In genomic region chr8:72317741-72318301, GRCm38 (mm10) we compare ENCODE assay signal across 13 mouse cellular contexts. TPM values are rescaled to one million over a fixed set of nuclear protein-coding genes. Genes with fewer than 3 reads are reported as not detected.
DNase-seq lines count a peak whose midpoint lies in the region; ATAC-seq and TF ChIP-seq lines count a peak whose summit lies in the region.
"Had no signal": no experiment of that assay in that cellular context is flagged by ENCODE, and none has a peak within 500 bp of the region (broad histone marks: within the 10 kb centered on the region; RNA-seq: fewer than 3 reads in every experiment).

No protein-coding gene starts in this region.

- no peak for ATAC-seq in CD4-positive, CD25-positive, alpha-beta regulatory T cell, adult 4 months
- ATAC-seq in liver, postnatal 0 days = no peak

- WGBS in liver, postnatal 0 days (ENCODE audit: insufficient replicate concordance) = 33% methylated on average over 5 of the region's 5 CpGs

- 0 out of 2 replicates have a peak overlapping the region, but pooled peaks have one; percentile 9 for H3K4me2 ChIP-seq in liver, postnatal 0 days (ENCODE audit: low read depth, low read length)

- H3K4me3 ChIP-seq in liver, postnatal 0 days (ENCODE audit: low read depth, low read length) = no peak overlapping the region

- no peak overlapping the region for H3K9ac ChIP-seq in liver, postnatal 0 days (replicated peaks)
- H3K9ac ChIP-seq: neural tube, embryonic 12.5 days had no signal

- peak overlapping the region; percentile 59 for H3K27ac ChIP-seq in liver, postnatal 0 days (ENCODE audit: low read depth)
- H3K27ac ChIP-seq: hindbrain, postnatal 0 days; neural tube, embryonic 12.5 days had no signal

- peaks cover 12% of the 10 kb centered on the region for H3K36me3 ChIP-seq in liver, postnatal 0 days (replicated peaks; ENCODE audit: insufficient read depth, low read length)
- peaks cover 34% of the 10 kb centered on the region for H3K36me3 ChIP-seq in splenic B cell, adult 2 months (ENCODE audit: control insufficient read depth, insufficient read depth, low read length, poor library complexity, severe bottlenecking)
- H3K36me3 ChIP-seq: neural tube, embryonic 12.5 days had no signal

- no peaks in the 10 kb centered on the region for H3K9me3 ChIP-seq in liver, postnatal 0 days (ENCODE audit: low read length)
- H3K9me3 ChIP-seq: heart, embryonic 13.5 days; neural tube, embryonic 12.5 days had no signal

- TF ChIP-seq CTCF in liver, postnatal 0 days (IDR thresholded peaks at IDR 0.05; ENCODE audit: low read depth) = no peak

- DNase-seq in CD4-positive, CD25-positive, alpha-beta regulatory T cell, adult 2 months (ENCODE audit: low read depth, low spot score) = peak; percentile 56
- DNase-seq in retina, postnatal 1 day = peak; percentile 11
- no peak for DNase-seq in retina, embryonic 14.5 days (ENCODE audit: low spot score)
- peak; percentile 33 for DNase-seq in liver, postnatal 0 days
- peak; percentile 76 for DNase-seq in splenic B cell, adult 2 months (ENCODE audit: low read depth, low spot score)
- DNase-seq in right cerebral cortex, postnatal 36 days (ENCODE audit: low spot score in 2 of 2) = no peak
- no peak for DNase-seq in frontal cortex, postnatal 36 days (ENCODE audit: low spot score in 2 of 2)
- DNase-seq: adrenal gland, adult 8-10 months; kidney, postnatal 10 days had no signal

- peaks cover 18% of the 10 kb centered on the region for H3K27me3 ChIP-seq in liver, postnatal 0 days (ENCODE audit: insufficient read depth, low read length)
- H3K27me3 ChIP-seq in splenic B cell, adult 2 months (ENCODE audit: control insufficient read depth, insufficient read depth, low read length, poor library complexity, severe bottlenecking) = no peaks in the 10 kb centered on the region

- peaks cover 31% of the 10 kb centered on the region for H3K4me1 ChIP-seq in liver, postnatal 0 days (ENCODE audit: insufficient read depth)

- TF ChIP-seq EP300 in liver, postnatal 0 days (IDR thresholded peaks at IDR 0.05; ENCODE audit: low read depth) = 0 out of 2 replicates have a peak, but pooled peaks have one; percentile 11

RNA-seq across cellular contexts. Expression of gene Klf2, which starts 1.0 kb away (rescaled TPM):
- 10 to 100 TPM; 17.1 to 31.0 TPM for polyA plus RNA-seq in CD4-positive, CD25-positive, alpha-beta regulatory T cell, adult 4 months (2017; shearing (Covaris generic))
- polyA plus RNA-seq in liver, postnatal 0 days (2015; fragmentation: Nextera tagmentation; extraction: Ambion mirVana) = 5.6 and 7.4 TPM in 2 replicates

RNA-seq across cellular contexts. Expression of gene Gm10282, which starts 12.8 kb away (rescaled TPM):
- polyA plus RNA-seq in CD4-positive, CD25-positive, alpha-beta regulatory T cell, adult 4 months (2017; shearing (Covaris generic)) = 10 to 100 TPM in 1 of 2 experiments, 1 to 10 TPM in 1; 7.1 to 12.4 TPM
- 6.3 and 6.4 TPM in 2 replicates for polyA plus RNA-seq in liver, postnatal 0 days (2015; fragmentation: Nextera tagmentation; extraction: Ambion mirVana)

Comparison
In these comparisons a context has a peak if more than half of its experiments do, and no peak if none do; other contexts are left out.
1. DNase-seq: peak in CD4-positive, CD25-positive, alpha-beta regulatory T cell, adult 2 months (single experiment), retina, postnatal 1 day (single experiment), liver, postnatal 0 days (single experiment) and splenic B cell, adult 2 months (single experiment); none in retina, embryonic 14.5 days (single experiment), right cerebral cortex, postnatal 36 days (0 of 2) and frontal cortex, postnatal 36 days (0 of 2).